Mouse (Mus musculus) macrophage (primary cell): Measurements from ENCODE around the gene Map4. TPM values are rescaled to one million over a fixed set of nuclear protein-coding genes. Genes with fewer than 3 reads are reported as not detected.
"Not testable (repeated sequence)": the region's sequence is repeated elsewhere in the genome, so short reads cannot be mapped to it uniquely, and the experiment has no call there.

Experiments used
- H3K27ac ChIP-seq: fragments of 350-480 bp; formaldehyde crosslinking; 2 replicates; pipeline ENCODE4 v1.9.0; 2021
- H3K36me3 ChIP-seq: fragments of 350-480 bp; formaldehyde crosslinking; 2 replicates; pipeline ENCODE4 v1.9.0; 2021; ENCODE audit errors: inconsistent target
- H3K4me3 ChIP-seq: fragments of 350-480 bp; formaldehyde crosslinking; 2 replicates; pipeline ENCODE4 v1.9.0; 2021; ENCODE audit errors: inconsistent target
- H3K79me2 ChIP-seq: fragments of 350-480 bp; formaldehyde crosslinking; 2 replicates; pipeline ENCODE4 v1.9.0; 2021; ENCODE audit errors: inconsistent target
- WGBS: methylation state at CpG from one replicate; pipeline ENCODE4 v1.1.7; 2026; ENCODE audit warnings: inconsistent platforms; ENCODE audit not compliant: missing documents; 5-methylcytosine and 5-hydroxymethylcytosine counted together
- polyA plus RNA-seq: library from polyadenylated mRNA; stranded (reverse); fragments of 250-400 nt; gene quantifications from 3 replicates; pipeline ENCODE4 v1.2.4, GENCODE M21; 2018; ENCODE audit warnings: inconsistent platforms

Map4 gene
- polyA plus RNA-seq, 1 experiment from 2014 or later = 76.9 TPM

DNA sequence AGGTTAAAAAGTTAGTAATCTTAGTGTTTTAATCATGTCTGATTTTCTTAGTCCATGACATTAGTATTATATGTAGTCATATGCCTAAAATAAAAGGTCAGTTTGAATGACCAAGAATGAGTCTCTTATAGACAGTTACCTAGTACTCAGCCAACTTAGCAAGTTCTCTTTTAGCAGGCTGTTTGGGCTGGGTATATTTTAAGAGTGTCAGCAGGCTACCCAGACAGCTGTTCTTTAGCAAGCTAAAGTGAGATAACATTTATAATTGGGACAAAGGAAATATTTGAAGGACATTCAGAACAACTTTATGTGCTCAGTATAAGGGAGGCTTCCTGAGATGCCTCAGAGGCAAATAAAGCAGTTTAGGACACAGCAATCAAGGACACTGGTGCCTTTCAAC, 17.3 kb downstream of the Map4 start:
- peaks cover 100% of the 10 kb centered on the region for H3K79me2 ChIP-seq
- H3K36me3 ChIP-seq = no peaks in the 10 kb centered on the region
- no peak overlapping the region for H3K4me3 ChIP-seq
- no peak overlapping the region for H3K27ac ChIP-seq

DNA sequence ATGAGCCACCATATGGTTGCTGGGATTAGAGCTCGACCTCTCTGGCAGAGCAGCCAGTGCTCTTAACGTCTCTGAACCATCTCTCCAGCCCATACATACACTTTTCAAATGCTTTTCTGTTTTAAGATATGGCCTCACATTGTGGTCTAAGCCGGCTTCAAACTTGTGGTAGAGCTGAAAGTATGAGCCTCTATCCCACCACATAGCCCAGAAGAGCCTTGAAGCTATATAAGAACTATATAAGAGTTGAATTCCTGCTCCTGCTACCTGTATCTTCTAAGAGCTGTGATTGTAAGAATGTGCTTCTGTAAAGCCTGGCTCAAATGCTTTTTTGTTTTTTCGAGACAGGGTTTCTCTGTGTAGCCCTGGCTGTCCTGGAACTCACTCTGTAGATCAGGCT, 18.5 kb downstream of the Map4 start:
- Histone ChIP-seq H3K27ac (no peak overlapping the region), H3K36me3 (no peaks in the 10 kb centered on the region), H3K79me2 (peaks cover 100% of the 10 kb centered on the region), H3K4me3 (no peak overlapping the region)
- 88% methylated on average over 4 of the region's 4 CpGs for WGBS

DNA sequence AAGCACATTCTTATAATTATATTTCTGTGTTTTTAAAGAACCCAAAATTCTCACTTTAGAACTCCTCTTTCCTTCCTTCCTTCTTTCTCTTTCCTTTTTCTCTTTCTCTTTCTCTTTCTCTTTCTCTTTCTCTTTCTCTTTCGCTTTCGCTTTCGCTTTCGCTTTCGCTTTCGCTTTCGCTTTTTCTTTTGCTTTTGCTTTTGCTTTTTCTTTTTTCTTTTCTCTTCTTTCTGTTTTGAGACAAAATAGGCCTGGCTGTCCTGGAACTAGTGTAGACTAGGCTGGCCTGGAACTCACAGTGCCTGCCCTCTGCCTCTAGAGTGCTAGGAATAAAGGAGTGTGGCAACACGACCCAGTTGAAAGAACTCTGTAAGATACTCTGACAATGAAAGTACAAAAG, 22.3 kb downstream of the Map4 start:
- H3K4me3 ChIP-seq = no peak overlapping the region
- 97% methylated on average over 8 of the region's 8 CpGs for WGBS
- H3K36me3 ChIP-seq = no peaks in the 10 kb centered on the region
- H3K27ac ChIP-seq = no peak overlapping the region
- peaks cover 100% of the 10 kb centered on the region for H3K79me2 ChIP-seq

DNA sequence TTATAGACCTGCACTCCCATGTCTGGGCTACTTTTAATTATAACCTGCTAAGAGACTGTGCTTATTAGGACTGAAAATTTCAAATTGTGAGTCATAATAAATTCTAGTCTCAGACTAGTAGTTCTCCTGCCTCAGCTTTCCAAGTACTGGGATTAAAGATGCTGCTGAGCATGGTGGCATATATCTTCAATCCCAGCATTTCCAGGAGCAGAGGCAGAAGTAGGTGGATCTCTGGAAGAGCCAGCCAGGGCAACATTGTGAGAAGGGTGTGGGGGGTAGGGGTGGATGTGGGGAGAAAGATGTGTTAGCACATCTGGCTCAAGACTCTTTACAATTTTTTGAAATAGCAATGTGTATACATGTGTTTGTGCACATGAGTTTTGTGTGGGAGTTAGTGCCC, 23.4 kb downstream of the Map4 start:
- Histone ChIP-seq H3K27ac (no peak overlapping the region), H3K79me2 (peaks cover 100% of the 10 kb centered on the region), H3K36me3 (no peaks in the 10 kb centered on the region), H3K4me3 (no peak overlapping the region)

DNA sequence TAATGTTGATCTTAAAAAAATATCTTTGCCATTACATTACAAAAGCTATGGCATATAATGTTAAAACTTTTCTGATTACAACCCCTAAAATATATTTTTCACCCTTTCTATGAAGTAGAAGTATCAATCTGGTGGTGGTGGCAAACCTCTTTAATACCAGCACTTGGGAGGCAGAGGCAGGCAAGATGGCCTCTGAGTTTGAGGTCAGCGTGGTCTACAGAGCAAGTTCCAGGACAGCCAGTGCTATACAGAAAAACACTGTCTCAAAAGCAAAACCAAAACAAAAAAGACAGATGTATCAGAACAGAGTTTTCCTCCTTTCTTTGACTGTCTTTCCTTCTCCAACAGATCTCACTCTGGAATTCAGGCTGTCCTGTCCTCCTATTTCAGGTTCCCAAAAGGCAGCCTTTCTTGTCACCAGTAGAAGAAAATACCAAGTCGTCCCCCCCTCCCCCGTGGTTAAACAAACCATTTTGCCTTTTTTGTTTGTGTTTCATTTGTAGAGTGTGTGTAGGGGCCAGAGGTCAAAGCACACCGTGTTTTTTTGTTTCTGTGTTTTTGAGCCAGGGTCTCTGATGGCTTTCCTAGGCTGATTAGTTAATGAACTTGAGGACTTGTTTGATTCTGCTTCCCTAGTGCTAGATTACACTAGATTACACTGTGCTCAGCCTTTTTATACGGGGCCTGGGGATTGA, 28.3 kb downstream of the Map4 start:
- H3K4me3 ChIP-seq = no peak overlapping the region
- H3K27ac ChIP-seq = no peak overlapping the region
- no peaks in the 10 kb centered on the region for H3K36me3 ChIP-seq
- H3K79me2 ChIP-seq = peaks cover 100% of the 10 kb centered on the region
- 60% methylated on average over 5 of the region's 5 CpGs for WGBS

DNA sequence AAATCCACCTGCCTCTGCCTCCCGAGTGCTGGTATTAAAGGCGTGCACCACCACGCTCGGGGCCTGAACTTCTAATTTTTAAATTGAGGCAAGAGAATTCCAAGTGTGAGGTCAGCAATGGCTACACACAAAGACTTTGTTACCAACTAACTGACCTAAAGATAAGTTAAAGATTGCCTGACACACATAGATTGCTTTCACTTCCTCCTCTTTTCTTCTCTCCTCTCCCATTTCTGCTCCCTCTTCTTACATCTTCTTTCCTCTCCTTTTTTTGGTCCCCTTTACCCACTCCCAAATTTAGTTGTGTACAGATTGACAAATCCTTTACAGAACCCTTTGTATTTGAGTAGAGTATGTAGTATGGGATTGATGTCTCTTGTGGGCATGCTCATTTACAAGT, 29.3 kb downstream of the Map4 start:
- Histone ChIP-seq H3K27ac (no peak overlapping the region), H3K36me3 (no peaks in the 10 kb centered on the region), H3K4me3 (no peak overlapping the region), H3K79me2 (peaks cover 100% of the 10 kb centered on the region)
- 81% methylated on average over 4 of the region's 4 CpGs for WGBS

DNA sequence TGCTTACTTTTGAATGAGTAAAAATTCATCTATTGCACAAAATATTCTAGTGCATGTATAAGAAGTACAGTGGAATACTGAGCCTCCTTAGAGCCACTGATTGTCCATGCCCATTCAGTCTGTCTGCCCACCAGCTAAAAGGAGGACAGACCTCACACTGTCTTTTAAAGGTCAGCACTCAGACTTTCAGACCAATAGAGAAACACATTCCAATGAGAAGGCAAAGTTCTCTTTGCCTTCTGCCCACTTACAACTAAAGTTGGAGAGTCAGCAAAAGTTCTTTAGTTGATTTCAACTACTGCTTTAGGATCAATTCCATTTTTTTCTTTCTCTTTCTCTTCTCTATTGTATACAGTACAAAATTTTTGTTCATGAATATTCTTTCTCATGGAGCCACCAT, 33.5 kb downstream of the Map4 start:
- Histone ChIP-seq H3K27ac (no peak overlapping the region), H3K36me3 (no peaks in the 10 kb centered on the region), H3K79me2 (peaks cover 100% of the 10 kb centered on the region), H3K4me3 (no peak overlapping the region)

DNA sequence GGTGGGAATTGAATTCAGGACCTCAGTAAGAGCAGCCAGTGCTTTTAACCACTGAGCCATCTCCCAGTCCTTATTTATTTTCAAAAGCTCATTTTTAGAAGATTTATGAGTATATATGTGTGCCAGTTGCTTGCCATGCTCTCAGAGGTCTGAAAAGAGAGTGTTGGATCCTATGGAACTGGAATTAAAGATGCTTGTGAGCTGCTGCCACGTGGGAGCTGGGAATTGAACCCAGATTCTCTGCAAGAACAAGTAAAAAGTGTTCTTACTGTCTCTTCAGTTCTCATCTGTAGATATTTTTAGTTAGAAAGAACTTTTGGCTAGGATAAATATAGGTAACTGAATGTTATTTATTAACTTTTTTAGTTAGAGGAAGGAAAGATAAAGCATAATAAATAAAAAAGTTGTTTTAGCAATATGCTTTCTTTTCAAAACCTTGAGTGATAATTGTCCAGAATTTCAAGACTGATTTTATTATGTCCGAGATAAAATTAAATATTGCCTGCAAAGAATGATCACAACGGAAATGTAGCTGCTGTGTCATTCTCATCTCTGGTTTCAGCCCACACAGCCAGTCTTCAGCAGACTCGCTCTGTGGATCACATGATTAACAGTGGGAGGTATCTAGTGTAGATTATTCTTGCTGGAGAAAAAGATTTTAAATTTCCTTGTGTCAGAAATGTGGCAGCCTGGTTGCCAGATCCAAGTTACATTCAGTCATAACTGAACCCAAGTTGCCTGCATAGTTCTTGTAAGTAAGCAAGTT, 37.3 kb downstream of the Map4 start:
- H3K4me3 ChIP-seq = no peak overlapping the region
- H3K27ac ChIP-seq = peak overlapping the region; percentile 34
- 30% methylated on average over 4 of the region's 4 CpGs for WGBS
- H3K79me2 ChIP-seq = peaks cover 100% of the 10 kb centered on the region
- no peaks in the 10 kb centered on the region for H3K36me3 ChIP-seq

DNA sequence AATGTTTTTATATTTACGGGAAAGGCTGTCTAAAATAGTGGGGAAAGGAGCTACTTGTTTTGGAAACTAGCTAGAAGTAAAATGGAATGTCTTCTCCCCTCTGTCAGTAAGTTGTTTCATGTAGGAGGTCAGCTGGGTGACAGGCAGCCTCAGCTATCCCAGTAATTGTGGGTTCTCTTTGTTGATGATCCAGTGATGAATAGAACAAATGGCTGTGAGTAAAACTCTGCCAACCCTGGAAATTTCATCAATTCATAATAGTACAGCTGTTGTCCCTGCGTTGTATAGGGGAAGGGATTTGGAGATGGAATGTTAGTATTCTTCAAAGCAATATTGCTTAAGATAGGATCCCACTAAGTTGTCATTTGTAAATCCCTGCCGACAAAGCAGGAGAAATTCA, 37.9 kb downstream of the Map4 start:
- no peaks in the 10 kb centered on the region for H3K36me3 ChIP-seq

DNA sequence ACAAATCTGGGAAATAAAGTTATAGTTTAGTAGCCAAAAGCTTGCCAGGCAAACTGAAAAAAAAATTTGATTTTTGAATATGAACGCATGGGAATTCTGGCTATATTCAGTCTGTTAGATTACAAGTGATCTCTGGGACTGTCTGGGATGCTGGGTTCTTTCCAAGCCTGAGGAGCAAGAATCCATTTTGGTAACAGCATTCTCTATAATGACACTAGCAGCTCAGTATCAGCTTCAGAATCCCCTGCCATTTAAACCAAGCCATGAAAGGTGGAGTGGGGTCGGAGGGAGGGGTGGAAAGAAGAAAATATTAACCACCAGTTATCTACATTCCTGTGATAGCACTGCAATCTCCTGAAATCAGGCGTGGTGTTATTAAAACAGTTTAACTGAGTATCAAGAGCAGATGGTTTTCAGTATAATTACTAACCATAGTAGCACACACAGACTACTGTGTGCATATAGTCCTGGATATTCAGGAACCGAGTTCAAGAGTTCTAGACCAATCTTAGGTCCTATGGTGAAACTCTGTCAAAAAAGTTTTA, 38.6 kb downstream of the Map4 start:
- no peaks in the 10 kb centered on the region for H3K36me3 ChIP-seq
- H3K4me3 ChIP-seq = no peak overlapping the region
- H3K79me2 ChIP-seq = peaks cover 99% of the 10 kb centered on the region
- WGBS = 93% methylated on average over 4 of the region's 4 CpGs
- H3K27ac ChIP-seq = no peak overlapping the region

More for the DNA sequence above, 37.9 kb downstream of the Map4 start:
- 100% methylated on average over 3 of the region's 3 CpGs for WGBS
- H3K4me3 ChIP-seq = no peak overlapping the region
- H3K27ac ChIP-seq = 0 out of 2 replicates have a peak overlapping the region, but pooled peaks have one; percentile 34
- H3K79me2 ChIP-seq = peaks cover 100% of the 10 kb centered on the region

DNA sequence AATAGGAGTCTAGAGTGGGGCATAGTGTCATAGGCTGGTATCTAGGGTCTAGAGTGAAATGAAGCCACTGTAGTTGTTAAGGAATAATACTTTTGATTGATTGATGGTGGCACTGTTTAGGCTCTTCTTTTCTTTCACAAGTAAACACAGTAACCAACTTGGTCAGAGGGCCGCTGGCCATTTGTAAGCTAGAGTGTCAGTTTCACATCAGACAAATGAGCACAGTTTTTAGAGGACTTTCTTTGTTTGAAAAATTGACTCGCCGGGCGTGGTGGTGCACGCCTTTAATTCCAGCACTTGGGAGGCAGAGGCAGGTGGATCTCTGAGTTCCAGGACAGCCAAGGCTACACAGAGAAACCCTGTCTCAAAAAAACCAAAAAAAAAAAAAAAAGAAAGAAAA, 40.5 kb downstream of the Map4 start:
- 100% methylated on average over 5 of the region's 5 CpGs for WGBS
- not testable (repeated sequence) for H3K27ac ChIP-seq, H3K4me3 ChIP-seq, H3K36me3 ChIP-seq
- H3K79me2 ChIP-seq = peaks cover 99% of the 10 kb centered on the region

DNA sequence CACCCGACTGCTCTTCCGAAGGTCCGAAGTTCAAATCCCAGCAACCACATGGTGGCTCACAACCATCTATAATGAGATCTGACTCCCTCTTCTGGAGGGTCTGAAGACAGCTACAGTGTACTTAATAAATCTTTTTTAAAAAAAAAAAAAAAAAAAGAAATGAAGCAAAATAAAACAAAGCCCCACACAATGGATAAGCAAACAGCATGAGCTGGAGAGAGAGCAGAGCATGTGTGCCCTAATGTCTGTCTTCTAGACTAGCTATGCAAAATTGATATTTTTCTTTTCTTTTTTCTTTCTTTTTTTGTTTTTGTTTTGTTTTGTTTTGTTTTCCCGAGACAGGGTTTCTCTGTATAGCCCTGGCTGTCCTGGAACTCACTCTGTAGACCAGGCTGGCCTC, 49.0 kb downstream of the Map4 start:
- H3K36me3 ChIP-seq, H3K27ac ChIP-seq, H3K4me3 ChIP-seq: not testable (repeated sequence)
- WGBS = no CpG with 5 or more reads among the region's 4 CpGs
- peaks cover 39% of the 10 kb centered on the region; the same call in 1 of the 2 replicates for H3K79me2 ChIP-seq

DNA sequence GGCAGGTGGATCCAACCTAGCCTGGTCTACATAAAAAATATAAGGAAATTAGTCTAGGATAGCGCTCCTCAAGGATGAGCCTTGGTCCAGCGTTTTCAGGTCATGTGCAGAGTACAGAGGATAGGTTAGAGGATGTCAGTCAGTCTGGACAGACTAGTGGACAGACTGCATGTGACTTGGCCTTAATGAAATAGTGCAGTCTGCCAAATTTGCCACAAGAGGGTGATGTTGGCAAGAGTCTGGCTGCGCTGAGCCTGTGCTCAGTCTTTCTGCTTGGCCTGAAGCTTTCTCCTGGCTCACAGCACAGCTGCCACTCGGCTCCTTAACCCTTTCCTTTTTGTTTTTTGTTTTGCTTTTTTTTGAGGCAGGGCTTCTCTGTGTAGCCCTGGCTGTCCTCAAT, 54.2 kb downstream of the Map4 start:
- no peaks in the 10 kb centered on the region for H3K36me3 ChIP-seq
- peaks cover 60% of the 10 kb centered on the region for H3K79me2 ChIP-seq
- 30% methylated on average over 4 of the region's 4 CpGs for WGBS

DNA sequence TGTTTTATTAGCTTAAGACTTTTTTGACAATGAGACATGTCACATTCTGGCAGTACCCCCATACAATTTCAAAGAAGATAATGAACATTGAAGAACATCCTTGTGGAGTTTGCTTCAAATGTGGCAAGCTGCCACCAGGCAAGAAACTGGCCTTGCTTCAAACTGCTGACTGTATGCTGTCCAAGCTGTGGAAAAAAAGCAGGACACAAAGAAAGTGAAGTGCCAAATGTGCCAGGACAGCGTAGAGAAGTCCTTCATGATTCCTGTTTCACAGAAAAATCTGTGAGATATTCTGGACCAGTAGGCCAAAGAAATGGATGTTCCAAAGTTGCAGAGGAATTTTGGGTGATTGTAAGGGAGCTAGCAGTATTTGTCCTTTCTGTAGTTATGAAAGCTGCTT, 57.8 kb downstream of the Map4 start:
- Histone ChIP-seq H3K36me3 (no peaks in the 10 kb centered on the region), H3K79me2 (peaks cover 66% of the 10 kb centered on the region), H3K4me3 (no peak overlapping the region), H3K27ac (no peak overlapping the region)
- WGBS = 100% methylated on average over 1 of the region's 1 CpGs

More for the DNA sequence above, 54.2 kb downstream of the Map4 start:
- Histone ChIP-seq H3K27ac (no peak overlapping the region), H3K4me3 (no peak overlapping the region)

DNA sequence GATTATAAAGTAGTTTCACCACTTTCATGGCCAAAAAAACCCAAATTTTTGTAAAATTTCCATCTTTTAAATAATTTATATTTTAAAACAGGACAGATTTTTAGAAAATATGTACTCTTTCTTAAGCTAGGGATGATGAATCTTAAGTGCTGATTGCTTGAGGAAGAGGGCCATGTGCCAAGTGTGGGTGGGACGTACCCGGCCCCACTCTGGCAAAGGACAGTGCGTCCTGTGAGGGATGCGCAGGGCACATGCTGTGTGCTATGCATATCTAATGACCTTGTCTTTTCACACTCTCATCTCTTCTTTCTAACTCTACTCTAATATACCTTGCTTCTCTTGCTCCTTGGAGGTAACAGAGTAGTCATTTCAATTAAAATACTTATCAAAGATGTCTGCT, 66.2 kb downstream of the Map4 start:
- H3K79me2 ChIP-seq = peaks cover 22% of the 10 kb centered on the region; the same call in 1 of the 2 replicates
- 97% methylated on average over 4 of the region's 4 CpGs for WGBS
- H3K4me3 ChIP-seq = no peak overlapping the region
- peaks cover 14% of the 10 kb centered on the region; the same call in 1 of the 2 replicates for H3K36me3 ChIP-seq
- no peak overlapping the region for H3K27ac ChIP-seq
